Mouse (Mus musculus): ENCODE measurements around the gene Gabrg3.

The Gabrg3 gene

GRCm38 (mm10) chr7:57065398-57065797 is 321.6 kb downstream of the Gabrg3 start:
- no peak for DNase-seq (ENCODE audit: low read depth)

GRCm38 (mm10) chr7:57050906-57051635 is 335.9 kb downstream of the Gabrg3 start:
- DNase-seq (ENCODE audit: low read depth): no peak

- no peak for DNase-seq (ENCODE audit: low read depth)
These were observed 349.0 kb downstream of the Gabrg3 start for GRCm38 (mm10) chr7:57037861-57038421.

DNA sequence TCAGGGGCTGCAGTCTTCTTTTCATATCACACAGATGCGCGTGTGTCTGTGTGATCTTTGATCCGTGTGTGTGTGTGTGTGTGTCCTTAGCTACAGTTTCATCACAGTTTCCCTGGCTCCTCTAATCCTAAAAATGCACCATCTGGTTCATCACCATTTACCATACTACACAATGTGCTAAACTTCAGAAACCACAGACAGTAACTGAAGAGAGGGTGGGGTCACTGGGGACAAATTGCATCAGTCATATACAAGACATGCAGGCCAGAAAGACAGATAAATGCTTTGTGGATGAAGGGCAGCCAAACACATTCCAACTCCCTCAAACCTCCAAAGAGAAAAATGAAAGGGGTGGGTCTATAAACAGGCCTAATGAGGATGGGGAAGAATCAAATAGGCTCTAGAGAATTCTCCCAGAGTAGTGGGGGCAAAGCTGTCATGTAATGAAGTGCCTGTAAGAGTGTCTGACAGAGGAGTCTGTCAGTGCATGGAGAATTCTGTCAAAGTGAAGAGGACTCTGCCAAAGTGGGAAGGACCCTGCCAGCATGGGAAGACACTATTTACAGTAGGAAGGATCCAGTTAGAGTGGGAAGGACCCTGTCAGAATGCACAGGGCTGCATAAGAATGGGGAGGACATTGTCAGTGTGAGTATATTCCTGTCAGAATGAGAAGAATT is 386.3 kb downstream of the Gabrg3 start:
- DNase-seq (ENCODE audit: low read depth): no peak

DNA sequence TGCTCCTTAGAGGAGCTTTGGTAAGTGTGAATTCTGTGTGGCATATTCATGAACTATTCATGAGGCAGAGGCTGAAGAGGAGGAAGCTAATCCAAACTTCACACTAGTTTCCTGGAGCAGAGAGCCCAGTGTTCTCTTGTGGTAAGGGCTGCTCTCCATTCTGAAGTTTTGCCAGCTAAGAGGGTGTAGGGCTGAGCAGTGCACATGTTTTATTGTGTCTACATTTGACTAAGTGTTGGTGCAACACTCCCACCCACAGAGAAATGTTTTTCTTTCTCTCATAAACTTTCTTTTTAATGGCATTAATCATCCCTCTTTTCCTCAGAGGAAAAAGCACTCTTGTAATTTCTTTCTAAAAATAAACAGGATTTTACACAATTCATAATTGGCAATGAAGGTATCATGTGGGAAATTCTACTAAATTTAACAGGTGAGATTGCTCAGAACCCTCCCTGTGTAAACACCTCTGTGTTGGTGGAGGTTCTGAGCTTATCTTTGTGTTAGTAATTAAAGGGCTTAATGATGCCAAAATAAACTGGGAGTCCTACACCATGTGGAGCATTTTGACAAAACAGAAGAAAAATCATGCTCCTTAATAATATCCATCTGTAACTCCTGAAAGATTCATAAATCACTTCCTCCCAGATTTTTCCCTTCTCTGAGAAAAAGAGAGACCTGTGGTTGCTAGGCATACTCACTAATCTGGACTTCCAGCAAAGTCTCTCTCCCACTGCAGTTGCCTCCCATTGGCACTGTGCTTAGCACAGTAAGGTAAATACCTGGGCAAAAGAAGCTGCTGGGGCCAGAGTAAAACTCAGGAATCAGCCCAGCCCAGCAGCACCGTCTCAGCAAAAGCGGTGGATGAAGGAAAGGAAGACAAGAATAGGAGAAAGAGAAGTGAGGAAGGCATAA is 389.0 kb downstream of the Gabrg3 start:
- no peak for DNase-seq (ENCODE audit: low read depth)

DNA sequence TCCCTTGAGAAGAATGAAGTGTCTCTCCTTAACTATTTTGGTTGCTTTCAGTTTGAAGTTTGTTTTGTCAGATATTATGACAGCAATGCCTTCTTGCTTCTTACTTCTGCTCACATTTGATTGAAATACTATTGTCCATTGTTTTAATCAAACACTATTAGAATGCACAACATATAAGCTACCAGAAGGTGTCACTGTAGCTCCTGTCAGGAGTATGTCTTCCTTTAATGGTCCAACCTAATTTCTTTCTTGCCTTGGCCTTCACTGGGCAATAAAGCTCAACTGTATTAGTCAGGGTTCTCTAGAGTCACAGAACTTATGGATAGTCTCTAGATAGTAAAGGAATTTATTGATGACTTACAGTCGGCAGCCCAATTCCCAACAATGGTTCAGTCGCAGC is 440.6 kb downstream of the Gabrg3 start:
- no peak for DNase-seq (ENCODE audit: low read depth)

DNA sequence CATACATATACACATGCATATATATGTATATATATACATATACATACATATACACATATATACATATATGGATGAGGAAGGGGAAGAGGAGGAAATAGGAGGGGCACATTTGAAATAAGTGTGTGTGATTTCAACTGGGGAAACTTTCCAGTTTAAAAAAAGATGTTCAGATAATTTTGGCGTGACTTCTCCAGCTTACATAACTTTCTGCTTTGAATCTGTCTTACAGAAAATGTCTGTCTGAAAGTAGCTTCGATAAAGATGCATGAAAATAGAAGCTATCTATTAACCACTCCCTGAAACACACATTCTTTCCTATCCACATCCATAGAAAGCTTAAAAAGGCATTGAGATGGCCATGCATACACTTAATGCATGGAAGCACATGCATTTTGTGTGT is 445.4 kb downstream of the Gabrg3 start:
- no peak for DNase-seq (ENCODE audit: low read depth)

DNA sequence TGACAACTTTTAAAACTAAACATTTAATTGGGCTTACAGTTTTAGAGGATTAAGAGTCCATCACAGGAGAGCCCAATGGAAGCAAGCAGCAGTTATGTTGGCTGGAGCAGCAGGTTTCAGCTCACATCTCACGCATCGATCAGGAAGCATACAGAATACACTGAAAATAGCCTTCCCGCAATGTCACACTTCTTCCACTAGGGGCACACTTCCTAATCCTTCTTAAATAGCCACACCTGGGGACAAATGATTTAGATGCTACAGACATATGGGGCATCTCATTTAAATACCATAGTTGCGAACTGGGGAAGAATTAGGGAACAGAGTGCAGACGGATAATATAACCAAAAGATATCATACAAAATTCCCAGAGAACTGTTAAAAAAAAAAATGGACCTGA is 449.0 kb downstream of the Gabrg3 start:
- no peak for DNase-seq (ENCODE audit: low read depth)

DNA sequence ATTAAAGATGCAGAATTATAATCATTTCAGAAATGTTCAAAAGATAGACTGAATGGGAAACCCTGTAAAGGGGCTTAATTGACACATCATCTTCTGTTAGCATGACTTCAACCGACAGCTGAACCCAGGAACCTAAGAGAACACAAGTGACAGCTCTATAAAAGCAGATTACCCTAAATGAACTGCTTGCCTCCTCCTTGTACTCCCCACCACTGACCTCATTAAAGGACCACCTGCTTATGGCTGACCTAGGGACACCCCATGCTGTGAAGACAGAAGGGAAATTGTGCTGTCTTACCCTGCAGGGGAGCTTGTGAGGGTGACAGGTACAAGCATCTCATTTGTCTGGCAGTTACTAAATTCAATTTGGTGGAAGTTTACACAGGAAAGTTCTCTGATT is 467.5 kb downstream of the Gabrg3 start:
- no peak for DNase-seq (ENCODE audit: low read depth)

GRCm38 (mm10) chr7:56914862-56915261 is 472.1 kb downstream of the Gabrg3 start:
- no peak for DNase-seq (ENCODE audit: low read depth)

- no peak for DNase-seq (ENCODE audit: low read depth)
These were observed 487.2 kb downstream of the Gabrg3 start for GRCm38 (mm10) chr7:56899762-56900161.

DNA sequence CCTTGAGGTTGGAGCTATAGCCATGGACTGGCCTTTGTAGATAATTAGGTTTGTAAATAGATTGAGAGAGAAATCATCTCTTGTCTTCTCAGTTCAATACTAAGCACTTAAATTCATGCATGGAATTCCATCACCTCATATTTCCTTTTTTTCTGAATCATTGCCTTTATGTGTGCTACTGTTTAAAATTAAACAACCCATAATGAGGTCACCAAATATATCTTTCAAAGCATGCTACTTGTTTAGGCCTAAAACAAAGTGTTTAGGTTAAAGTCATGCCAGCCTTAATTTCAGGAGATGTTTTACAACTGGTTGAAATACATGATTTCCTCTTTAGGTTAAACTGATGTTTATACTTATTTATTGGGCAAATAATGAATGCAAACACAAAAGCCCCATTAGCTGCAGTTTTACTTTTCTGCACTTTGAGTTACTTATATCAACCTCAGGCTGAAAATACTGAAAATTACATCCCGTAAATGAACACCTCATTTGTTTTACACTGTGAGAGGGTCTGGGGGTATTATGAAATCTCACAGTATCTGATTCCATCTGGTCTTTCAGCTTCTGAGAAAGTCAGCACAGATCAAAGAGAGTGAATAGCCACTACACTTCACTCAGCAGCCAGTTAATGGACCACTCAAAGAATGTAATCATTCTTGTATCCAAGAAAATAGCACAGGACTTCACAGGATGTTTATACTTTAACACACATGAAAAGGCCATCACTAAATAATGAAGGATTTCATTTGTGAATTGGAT is 519.5 kb downstream of the Gabrg3 start:
- DNase-seq (ENCODE audit: low read depth): no peak

DNA sequence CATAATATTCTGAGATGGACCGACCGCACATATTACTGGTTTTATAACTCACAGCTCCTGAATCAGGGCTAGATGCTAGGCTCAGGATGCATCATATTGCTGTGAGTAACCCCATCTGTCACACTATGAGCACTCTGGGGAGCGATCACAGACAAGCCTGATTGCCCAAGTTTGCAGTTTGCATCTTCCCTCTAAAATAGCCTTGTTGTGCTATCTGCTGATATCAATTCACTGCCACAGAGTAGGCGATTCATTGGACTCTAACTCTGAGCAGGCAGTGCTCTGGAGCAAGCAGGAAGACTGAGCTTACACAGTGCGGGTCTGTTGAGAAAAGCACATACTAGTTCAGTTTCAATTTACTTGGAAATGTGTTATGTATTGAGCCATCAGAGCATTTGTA is 543.4 kb downstream of the Gabrg3 start:
- no peak for DNase-seq (ENCODE audit: low read depth)

DNA sequence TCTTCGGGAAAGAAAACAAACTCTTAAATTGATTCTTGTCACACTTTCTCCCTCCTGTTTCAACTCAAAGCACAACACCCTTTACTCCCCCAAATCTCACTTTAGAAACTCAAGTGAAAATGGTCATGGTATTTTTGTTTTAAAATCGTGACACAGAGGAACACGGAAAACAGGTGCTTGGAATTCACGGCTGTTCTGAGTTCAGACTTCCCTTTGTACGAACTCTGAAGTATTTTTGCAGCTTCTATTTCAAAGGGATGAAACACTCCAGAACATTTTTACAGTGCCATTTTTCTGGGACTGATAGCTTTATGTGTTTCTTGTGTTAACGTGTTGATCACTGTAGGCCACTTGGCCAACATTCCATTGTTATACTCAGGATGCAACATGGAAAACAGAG is 561.5 kb downstream of the Gabrg3 start:
- DNase-seq (ENCODE audit: low read depth): no peak

DNA sequence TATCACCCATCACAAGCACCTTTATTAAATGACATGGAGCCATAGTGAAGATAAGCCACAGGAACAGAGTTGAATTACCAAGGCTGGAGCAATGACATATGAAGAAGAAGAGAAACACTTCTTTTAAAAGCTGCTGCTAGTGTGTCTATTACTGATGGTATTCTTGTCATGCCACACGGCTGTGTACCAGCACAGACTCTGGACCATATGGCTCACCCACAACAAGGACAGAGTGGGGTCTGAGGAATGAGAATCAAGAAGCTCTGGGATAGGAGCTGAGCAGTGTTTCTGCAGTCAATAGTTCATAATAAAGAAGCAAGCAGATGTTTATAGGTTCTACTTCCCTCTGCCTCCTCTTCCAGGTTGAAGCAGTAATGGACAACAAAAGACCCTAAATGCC is 585.1 kb downstream of the Gabrg3 start:
- DNase-seq (ENCODE audit: low read depth): no peak

GRCm38 (mm10) chr7:56779122-56779521 is 607.9 kb downstream of the Gabrg3 start:
- no peak for DNase-seq (ENCODE audit: low read depth)

DNA sequence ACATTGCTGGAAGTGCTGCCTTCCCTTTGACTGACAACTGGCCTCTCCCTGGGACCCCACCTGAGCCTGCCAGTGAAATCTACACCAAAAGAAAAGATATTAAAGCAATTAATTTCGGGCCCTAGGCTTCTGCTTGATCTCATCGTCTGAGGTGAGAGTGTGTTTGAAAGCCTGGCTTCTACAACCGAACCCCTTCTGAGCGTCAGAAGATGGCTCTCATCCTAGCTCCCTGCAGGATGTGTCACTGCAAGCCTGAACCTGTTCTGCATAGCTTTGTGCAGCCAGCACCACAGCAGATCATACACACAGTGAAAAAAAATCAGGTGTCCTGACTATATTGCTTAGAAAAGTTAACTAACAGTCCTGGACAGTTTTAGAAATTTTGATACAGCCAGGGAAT is 618.8 kb downstream of the Gabrg3 start:
- DNase-seq (ENCODE audit: low read depth): no peak

DNA sequence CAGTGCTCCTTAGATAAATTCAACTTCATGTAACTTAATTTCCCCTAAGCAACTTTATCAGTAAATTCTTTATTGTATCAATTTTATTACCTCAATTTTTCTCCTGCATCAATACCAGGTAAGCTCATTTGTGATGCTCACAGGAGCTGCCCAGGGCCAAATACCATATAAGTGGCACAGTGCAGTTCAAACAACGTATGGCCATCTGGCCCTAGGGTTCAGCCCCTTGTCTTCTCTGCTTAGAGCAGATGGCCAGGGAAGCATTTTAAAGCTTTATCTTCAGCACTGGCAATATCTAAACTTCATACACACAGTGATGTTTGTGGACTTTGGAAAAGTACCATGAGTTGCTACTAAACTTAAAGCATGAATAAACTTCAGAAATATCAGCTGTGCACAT is 619.2 kb downstream of the Gabrg3 start:
- no peak for DNase-seq (ENCODE audit: low read depth)

GRCm38 (mm10) chr7:56765612-56766445 is 621.2 kb downstream of the Gabrg3 start:
- no peak for DNase-seq (ENCODE audit: low read depth)

GRCm38 (mm10) chr7:56729225-56729624 is 657.8 kb downstream of the Gabrg3 start:
- DNase-seq (ENCODE audit: low read depth): no peak
